Mouse (Mus musculus) MEL (cell line): ENCODE measurements around the gene Gm10277. TPM values are rescaled to one million over a fixed set of nuclear protein-coding genes. Genes with fewer than 3 reads are reported as not detected.

Source experiments
- DNase-seq: peaks from one replicate; pipeline ENCODE4 v3.0.0; 2011; ENCODE audit warnings: low read depth, low spot score
- H3K27ac ChIP-seq: 2 replicates; pipeline ENCODE4 v1.5.1; 2012; ENCODE audit warnings: low read depth, mild to moderate bottlenecking, control low read depth, low read length, moderate library complexity; ENCODE audit not compliant: control insufficient read depth
- H3K27me3 ChIP-seq, 2 experiments: fragments of 150-350 bp in 1 of 2; sonication (generic) in 1 of 2; 2 replicates each; pipeline ENCODE4 v1.6.1; 2012; ENCODE audit warnings: low read length in 2 of 2, mild to moderate bottlenecking in 2 of 2, improper control_type of control experiment in 1 of 2, moderate library complexity in 1 of 2; ENCODE audit not compliant: insufficient read depth in 2 of 2, control insufficient read depth in 1 of 2
- H3K36me3 ChIP-seq, 2 experiments: 2 replicates each; pipeline ENCODE4 v1.6.1; 2012 to 2014; ENCODE audit warnings: low read length in 2 of 2, improper control_type of control experiment in 1 of 2, inconsistent platforms in 1 of 2, mild to moderate bottlenecking in 1 of 2; ENCODE audit not compliant: insufficient read depth in 2 of 2, control insufficient read depth in 1 of 2
- H3K4me1 ChIP-seq, 2 experiments: fragments of 150-350 bp in 1 of 2; sonication (generic) in 1 of 2; 2 replicates each; pipeline ENCODE4 v1.6.1; 2012; ENCODE audit warnings: low read length in 2 of 2, improper control_type of control experiment in 1 of 2, mild to moderate bottlenecking in 1 of 2; ENCODE audit not compliant: insufficient read depth in 2 of 2, control insufficient read depth in 1 of 2
- H3K4me3 ChIP-seq, 2 experiments: fragments of 150-350 bp in 1 of 2; sonication (generic) in 1 of 2; 2 replicates each; pipeline ENCODE4 v1.5.1; 2012; ENCODE audit warnings: low read depth in 2 of 2, low read length in 2 of 2, mild to moderate bottlenecking in 2 of 2, moderate library complexity in 2 of 2, control low read depth in 1 of 2, improper control_type of control experiment in 1 of 2; ENCODE audit not compliant: control insufficient read depth in 1 of 2, insufficient read depth in 1 of 2
- H3K79me2 ChIP-seq: 2 replicates; pipeline ENCODE4 v1.6.1; 2012; ENCODE audit warnings: mild to moderate bottlenecking, low read length, moderate library complexity; ENCODE audit not compliant: control insufficient read depth, poor library complexity, insufficient read depth
- H3K9ac ChIP-seq: 2 replicates; pipeline ENCODE4 v1.6.1; 2012; ENCODE audit warnings: low read depth, mild to moderate bottlenecking, control low read depth, low read length, moderate library complexity; ENCODE audit not compliant: control insufficient read depth, poor library complexity, severe bottlenecking
- H3K9me3 ChIP-seq: fragments of 150-350 bp; sonication (generic); replicated peaks from 2 replicates; pipeline ENCODE4 v1.6.1; 2012; ENCODE audit warnings: mild to moderate bottlenecking, low read length, improper control_type of control experiment, moderate library complexity; ENCODE audit not compliant: insufficient read depth
- BHLHE40 ChIP-seq: IDR thresholded peaks from 2 replicates; pipeline ENCODE4 v1.6.1; 2012; ENCODE audit warnings: low read depth, mild to moderate bottlenecking, inconsistent platforms, low read length, improper control_type of control experiment, borderline replicate concordance
- CHD1 ChIP-seq: IDR thresholded peaks from 2 replicates; pipeline ENCODE4 v1.6.1; 2012; ENCODE audit warnings: low read depth, mild to moderate bottlenecking, inconsistent platforms, low read length, improper control_type of control experiment
- CHD2 ChIP-seq: IDR thresholded peaks from 2 replicates; pipeline ENCODE4 v1.6.1; 2011; ENCODE audit warnings: low read length, improper control_type of control experiment
- CTCF ChIP-seq, 3 experiments: IDR thresholded peaks in 2 of 3; conservative IDR thresholded peaks in 1 of 3; 2 replicates each; pipeline ENCODE4 v1.5.1; 2011 to 2012; ENCODE audit warnings: low read length in 3 of 3, low read depth in 2 of 3, mild to moderate bottlenecking in 2 of 3, improper control_type of control experiment in 1 of 3, inconsistent platforms in 1 of 3, mixed read lengths in 1 of 3, moderate library complexity in 1 of 3; ENCODE audit not compliant: control insufficient read depth in 1 of 3, insufficient read depth in 1 of 3, poor library complexity in 1 of 3, severe bottlenecking in 1 of 3
- EP300 ChIP-seq, 2 experiments: IDR thresholded peaks; 2 replicates each; pipeline ENCODE4 v1.6.1; 2011; ENCODE audit warnings: improper control_type of control experiment in 2 of 2, low read length in 2 of 2, low read depth in 1 of 2, mild to moderate bottlenecking in 1 of 2
- GATA1 ChIP-seq: IDR thresholded peaks from 2 replicates; pipeline ENCODE4 v1.6.1; 2011; ENCODE audit warnings: low read depth, low read length, improper control_type of control experiment
- HCFC1 ChIP-seq: IDR thresholded peaks from 2 replicates; pipeline ENCODE4 v1.6.1; 2012; ENCODE audit warnings: low read depth, mild to moderate bottlenecking, inconsistent platforms, low read length, improper control_type of control experiment, moderate library complexity
- MYB ChIP-seq: IDR thresholded peaks from 2 replicates; pipeline ENCODE4 v1.6.1; 2011; ENCODE audit warnings: mild to moderate bottlenecking, low read depth, low read length, improper control_type of control experiment
- RAD21 ChIP-seq: IDR thresholded peaks from 2 replicates; pipeline ENCODE4 v1.6.1; 2011; ENCODE audit warnings: mild to moderate bottlenecking, low read depth, low read length, improper control_type of control experiment
- SIN3A ChIP-seq: IDR thresholded peaks from 2 replicates; pipeline ENCODE4 v1.6.1; 2012; ENCODE audit warnings: low read length, improper control_type of control experiment, inconsistent platforms
- SMC3 ChIP-seq: IDR thresholded peaks from 2 replicates; pipeline ENCODE4 v1.6.1; 2011; ENCODE audit warnings: low read depth, low read length, improper control_type of control experiment
- TAL1 ChIP-seq: IDR thresholded peaks from 2 replicates; pipeline ENCODE4 v1.6.1; 2012; ENCODE audit warnings: mild to moderate bottlenecking, inconsistent platforms, low read length, moderate library complexity, mixed read lengths
- USF2 ChIP-seq, 2 experiments: IDR thresholded peaks; 2 replicates each; pipeline ENCODE4 v1.6.1; 2011 to 2012; ENCODE audit warnings: improper control_type of control experiment in 2 of 2, low read length in 2 of 2, borderline replicate concordance in 1 of 2, inconsistent platforms in 1 of 2, low read depth in 1 of 2, mild to moderate bottlenecking in 1 of 2; ENCODE audit not compliant: insufficient read depth in 1 of 2
- ZMIZ1 ChIP-seq: IDR thresholded peaks from 2 replicates; pipeline ENCODE4 v1.6.1; 2012; ENCODE audit warnings: low read depth, mild to moderate bottlenecking, inconsistent platforms, low read length, improper control_type of control experiment, moderate library complexity
- ZNF384 ChIP-seq: IDR thresholded peaks from 2 replicates; pipeline ENCODE4 v1.6.1; 2012; ENCODE audit warnings: low read depth, mild to moderate bottlenecking, inconsistent platforms, low read length, improper control_type of control experiment
- polyA plus RNA-seq, 2 experiments: library from polyadenylated mRNA; stranded (reverse) in 1 of 2; unstranded in 1 of 2; fragments of >175 nt in 1 of 2; fragments of >200 nt in 1 of 2; gene quantifications; 2 replicates each; pipeline versions ENCODE4 v1.2.1 to v1.2.4; 2012; ENCODE audit warnings: low replicate concordance in 2 of 2, low read depth in 1 of 2; ENCODE audit not compliant: insufficient read length in 2 of 2, insufficient read depth in 1 of 2, missing spikeins in 1 of 2
- total RNA-seq: library from RNA; depleted of rRNA; stranded (reverse); fragments of 300-350 nt; gene quantifications from 2 replicates; pipeline ENCODE4 v1.2.3, GENCODE M21; 2012

Gm10277 gene
- total and polyA plus RNA-seq, 3 experiments, result 0.19 to 0.35 TPM; not detected in 1

GRCm38 (mm10) chr11:77829043-77829841 lies 41.7 kb upstream of the Gm10277 start:
- Histone ChIP-seq H3K9me3 (no peaks in the 10 kb centered on the region), H3K79me2 (no peaks in the 10 kb centered on the region), H3K9ac (no peak overlapping the region), H3K27me3 (no peaks in the 10 kb centered on the region), H3K36me3 (no peaks in the 10 kb centered on the region), H3K27ac (no peak overlapping the region), H3K4me1 (no peaks in the 10 kb centered on the region), H3K4me3 (no peak overlapping the region)
- TF ChIP-seq CTCF (IDR thresholded peaks at IDR 0.05 in 2 of 3, conservative IDR thresholded peaks at IDR 0.05 in 1 of 3; ENCODE audit: control insufficient read depth in 1 of 3, insufficient read depth in 1 of 3, low read depth in 2 of 3, low read length in 3 of 3, poor library complexity in 1 of 3, severe bottlenecking in 1 of 3), result no peak
- TF ChIP-seq TAL1, result no peak
- TF ChIP-seq CHD2, result no peak
- no peak for TF ChIP-seq SIN3A
- no peak for TF ChIP-seq EP300 (IDR thresholded peaks at IDR 0.05; ENCODE audit: low read depth in 1 of 2, low read length in 2 of 2)
- TF ChIP-seq ZMIZ1, result no peak
- no peak for TF ChIP-seq HCFC1
- no peak for TF ChIP-seq ZNF384
- no peak for TF ChIP-seq MYB
- no peak for TF ChIP-seq GATA1
- no peak for DNase-seq

GRCm38 (mm10) chr11:77828163-77828562 lies 40.6 kb upstream of the Gm10277 start:
- no peaks in the 10 kb centered on the region for H3K36me3 ChIP-seq
- H3K79me2 ChIP-seq, result no peaks in the 10 kb centered on the region
- H3K27ac ChIP-seq, result no peak overlapping the region
- H3K27me3 ChIP-seq, result no peaks in the 10 kb centered on the region
- TF ChIP-seq RAD21 (peak; percentile 10), BHLHE40 (no peak), CTCF (IDR thresholded peaks at IDR 0.05 in 2 of 3, conservative IDR thresholded peaks at IDR 0.05 in 1 of 3; ENCODE audit: control insufficient read depth in 1 of 3, insufficient read depth in 1 of 3, low read depth in 2 of 3, low read length in 3 of 3, poor library complexity in 1 of 3, severe bottlenecking in 1 of 3) (peak; percentile 24 to 51 (median 46)), SMC3 (peak; percentile 15; the same call in 1 of the 2 replicates), CHD2 (no peak), CHD1 (no peak), USF2 (IDR thresholded peaks at IDR 0.05; ENCODE audit: borderline replicate concordance in 1 of 2, insufficient read depth in 1 of 2, low read depth in 1 of 2, low read length in 2 of 2) (no peak)
- peak; percentile 37 for DNase-seq
- H3K9ac ChIP-seq, result no peak overlapping the region
- no peaks in the 10 kb centered on the region for H3K4me1 ChIP-seq
- H3K9me3 ChIP-seq, result no peaks in the 10 kb centered on the region
- H3K4me3 ChIP-seq, result no peak overlapping the region
